Mouse (Mus musculus) liver, embryonic 13.5 days (tissue): ENCODE data around the gene Usp26. TPM values are rescaled to one million over a fixed set of nuclear protein-coding genes. Genes with fewer than 3 reads are reported as not detected.

Experiments used
- ATAC-seq: fragments of 200-750 bp; cut with Nextera tagmentation; 2 replicates; pipeline ENCODE4 v1.8.0; 2017; ENCODE audit warnings: low read depth, mild to moderate bottlenecking, moderate number of reproducible peaks, moderate library complexity
- DNase-seq: peaks from one replicate; pipeline ENCODE4 v3.0.0; 2022
- H3K27ac ChIP-seq: fragments of 300-500 bp; sonication (generic); 2 replicates; pipeline ENCODE4 v1.5.1; 2015; ENCODE audit warnings: moderate library complexity, mild to moderate bottlenecking, inconsistent platforms
- H3K27me3 ChIP-seq: fragments of 300-500 bp; sonication (generic); 2 replicates; pipeline ENCODE4 v1.6.1; 2015; ENCODE audit warnings: mild to moderate bottlenecking, inconsistent platforms
- H3K36me3 ChIP-seq: fragments of 300-500 bp; sonication (generic); 2 replicates; pipeline ENCODE4 v1.6.1; 2015; ENCODE audit warnings: mild to moderate bottlenecking, inconsistent platforms
- H3K4me1 ChIP-seq: fragments of 300-500 bp; sonication (generic); replicated peaks from 2 replicates; pipeline ENCODE4 v1.6.1; 2015; ENCODE audit warnings: inconsistent platforms
- H3K4me2 ChIP-seq: fragments of 300-500 bp; sonication (generic); 2 replicates; pipeline ENCODE4 v1.6.1; 2015; ENCODE audit warnings: inconsistent platforms, mild to moderate bottlenecking, moderate library complexity
- H3K4me3 ChIP-seq: fragments of 300-500 bp; sonication (generic); replicated peaks from 2 replicates; pipeline ENCODE4 v1.5.1; 2015; ENCODE audit warnings: mild to moderate bottlenecking, inconsistent platforms
- H3K9ac ChIP-seq: fragments of 300-500 bp; sonication (generic); 2 replicates; pipeline ENCODE4 v1.6.1; 2015; ENCODE audit warnings: mild to moderate bottlenecking, inconsistent platforms
- H3K9me3 ChIP-seq: fragments of 300-500 bp; sonication (generic); replicated peaks from 2 replicates; pipeline ENCODE4 v1.6.1; 2016; ENCODE audit warnings: inconsistent platforms
- WGBS: fragments of 180-500 bp; shearing (Covaris S2); methylation state at CpG from one replicate; pipeline ENCODE4 v1.1.7; 2015; ENCODE audit not compliant: insufficient replicate concordance; 5-methylcytosine and 5-hydroxymethylcytosine counted together
- polyA plus RNA-seq: library from polyadenylated mRNA; unstranded; fragments of >200 nt; fragmentation: Nextera tagmentation; extraction: Ambion mirVana; gene quantifications from 2 replicates; pipeline ENCODE4 v1.2.1, GENCODE M21; 2015

Usp26 gene
- polyA plus RNA-seq, result not detected in 2 replicates

DNA sequence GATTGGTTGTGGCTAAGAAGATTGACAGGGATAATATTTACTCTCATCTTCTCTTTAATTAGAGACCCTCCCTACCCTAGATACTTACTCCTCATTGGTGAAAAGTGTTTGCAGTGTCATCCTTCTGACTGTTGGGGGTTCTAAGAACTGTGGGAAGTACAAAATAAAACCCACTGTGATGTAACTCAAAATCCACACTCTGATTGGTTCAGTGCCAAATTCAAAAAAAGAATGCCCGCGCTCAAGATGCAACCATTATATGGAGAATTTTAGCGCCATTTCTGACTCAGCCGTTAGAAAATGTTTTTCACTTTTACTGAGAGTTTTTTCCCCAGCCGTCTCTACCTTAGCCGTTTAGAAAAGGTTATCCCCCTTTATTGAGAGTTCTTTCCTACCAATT is at the start of gene Usp26:
TSS of gene Usp26 (minus strand) at position 101 of the 400 bp plus-strand sequence.
- ATAC-seq, result no peak
- H3K4me3 ChIP-seq, result no peak within 1 kb of the TSS
- H3K27me3 ChIP-seq, result no peaks in the 10 kb centered on the region
- DNase-seq, result no peak
- H3K9me3 ChIP-seq, result no peaks in the 10 kb centered on the region
- H3K27ac ChIP-seq, result no peak within 1 kb of the TSS
- whole genome bisulfite sequencing, result 77% methylated on average over 6 of the region's 6 CpGs
- H3K4me1 ChIP-seq, result no peaks in the 10 kb centered on the region
- no peak within 1 kb of the TSS for H3K4me2 ChIP-seq
- no peak within 1 kb of the TSS for H3K9ac ChIP-seq
- H3K36me3 ChIP-seq, result no peaks in the 10 kb centered on the region

DNA sequence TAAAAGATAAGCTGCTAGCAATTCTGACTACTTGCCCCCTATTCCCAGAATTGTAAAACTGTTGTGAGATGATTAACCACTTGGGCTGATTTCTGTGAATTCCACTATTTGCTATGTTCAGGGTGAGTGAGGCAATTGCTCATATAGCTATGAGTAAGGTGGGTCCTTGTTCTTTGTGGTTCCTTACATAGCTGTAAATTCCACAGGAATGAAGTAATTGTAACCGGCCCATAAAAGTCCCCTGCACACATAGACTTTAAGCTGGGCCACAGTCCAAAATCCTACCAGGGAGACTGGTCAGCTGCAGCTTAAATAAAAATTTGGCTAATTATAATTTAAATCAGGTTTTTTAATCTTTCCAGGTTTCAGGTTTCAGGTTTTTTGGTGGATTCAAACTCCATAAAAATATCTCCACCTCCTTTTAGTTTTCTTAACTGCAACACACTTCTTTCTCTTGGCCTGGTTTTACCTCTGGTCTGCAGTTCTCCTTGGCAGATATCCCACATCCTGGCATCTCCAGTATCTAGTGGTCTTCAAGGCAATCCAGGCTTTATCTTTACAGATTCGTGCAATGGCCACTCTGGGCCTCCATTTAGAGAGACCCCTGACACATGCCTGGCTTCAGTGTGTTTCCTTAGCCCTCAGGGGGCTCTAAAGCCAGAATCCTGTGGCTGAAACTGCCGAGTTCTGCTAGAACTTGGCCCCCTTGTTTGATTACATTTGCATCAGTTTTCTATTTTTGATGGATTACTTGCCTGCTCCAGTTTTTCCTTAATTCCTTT is 13.6 kb upstream of the Usp26 start:
- no peaks in the 10 kb centered on the region for H3K27me3 ChIP-seq
- H3K9me3 ChIP-seq, result no peaks in the 10 kb centered on the region
- DNase-seq (no peak), ATAC-seq (no peak)
- no peaks in the 10 kb centered on the region for H3K36me3 ChIP-seq
- 33% methylated on average over 3 of the region's 3 CpGs for WGBS
- H3K4me1 ChIP-seq, result no peaks in the 10 kb centered on the region
- H3K4me3 ChIP-seq, result no peak overlapping the region
- H3K4me2 ChIP-seq, result no peak overlapping the region
- no peak overlapping the region for H3K9ac ChIP-seq
- H3K27ac ChIP-seq, result no peak overlapping the region

DNA sequence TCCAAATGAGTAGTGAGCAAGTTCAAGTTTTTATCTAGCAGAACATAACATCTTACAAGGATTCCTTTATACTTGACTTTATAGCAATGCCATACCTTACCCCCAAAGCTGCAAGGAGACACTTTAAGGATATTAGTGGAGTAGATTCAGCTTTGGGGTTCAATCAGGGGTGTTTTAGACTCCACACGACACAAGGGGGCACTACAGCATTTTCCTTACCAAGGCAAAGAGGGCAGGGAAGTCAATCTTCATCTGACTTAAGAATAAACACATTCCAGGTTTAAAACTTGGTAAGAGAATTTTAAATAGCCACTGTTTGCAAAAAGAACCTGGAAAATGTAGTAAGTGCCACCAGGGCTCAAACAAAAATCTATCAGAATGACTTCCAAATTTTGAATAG is 33.6 kb downstream of the Usp26 start:
- no peak for DNase-seq
- Histone ChIP-seq H3K9me3 (no peaks in the 10 kb centered on the region), H3K27ac (no peak overlapping the region), H3K4me2 (no peak overlapping the region), H3K9ac (no peak overlapping the region), H3K36me3 (no peaks in the 10 kb centered on the region), H3K4me1 (no peaks in the 10 kb centered on the region), H3K27me3 (no peaks in the 10 kb centered on the region), H3K4me3 (no peak overlapping the region)
- no peak for ATAC-seq
- 11% methylated on average over 1 of the region's 1 CpGs for WGBS

DNA sequence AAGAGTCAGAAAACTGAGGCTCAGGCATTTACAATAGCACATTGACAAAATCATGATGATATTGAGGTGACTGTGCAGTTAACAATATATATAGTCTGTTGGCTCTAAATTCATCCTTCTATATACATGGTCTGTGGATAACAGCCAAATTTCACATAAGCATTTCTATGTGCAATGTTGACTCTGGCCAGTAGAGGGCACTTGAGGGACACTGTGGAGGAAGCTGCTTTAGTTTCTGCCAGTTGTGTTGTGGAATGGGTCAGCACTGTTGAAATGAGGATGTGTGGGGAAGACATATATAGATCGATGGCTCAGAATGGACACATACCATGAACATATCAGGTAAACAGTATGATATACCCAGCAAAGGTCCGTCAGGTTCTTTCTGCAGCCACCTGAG is 64.6 kb downstream of the Usp26 start:
- Histone ChIP-seq H3K27ac (no peak overlapping the region), H3K27me3 (no peaks in the 10 kb centered on the region), H3K9ac (no peak overlapping the region), H3K9me3 (no peaks in the 10 kb centered on the region), H3K36me3 (no peaks in the 10 kb centered on the region), H3K4me3 (no peak overlapping the region), H3K4me2 (no peak overlapping the region), H3K4me1 (no peaks in the 10 kb centered on the region)
- no peak for DNase-seq
- WGBS, result 70% methylated on average over 2 of the region's 2 CpGs
- ATAC-seq, result no peak

DNA sequence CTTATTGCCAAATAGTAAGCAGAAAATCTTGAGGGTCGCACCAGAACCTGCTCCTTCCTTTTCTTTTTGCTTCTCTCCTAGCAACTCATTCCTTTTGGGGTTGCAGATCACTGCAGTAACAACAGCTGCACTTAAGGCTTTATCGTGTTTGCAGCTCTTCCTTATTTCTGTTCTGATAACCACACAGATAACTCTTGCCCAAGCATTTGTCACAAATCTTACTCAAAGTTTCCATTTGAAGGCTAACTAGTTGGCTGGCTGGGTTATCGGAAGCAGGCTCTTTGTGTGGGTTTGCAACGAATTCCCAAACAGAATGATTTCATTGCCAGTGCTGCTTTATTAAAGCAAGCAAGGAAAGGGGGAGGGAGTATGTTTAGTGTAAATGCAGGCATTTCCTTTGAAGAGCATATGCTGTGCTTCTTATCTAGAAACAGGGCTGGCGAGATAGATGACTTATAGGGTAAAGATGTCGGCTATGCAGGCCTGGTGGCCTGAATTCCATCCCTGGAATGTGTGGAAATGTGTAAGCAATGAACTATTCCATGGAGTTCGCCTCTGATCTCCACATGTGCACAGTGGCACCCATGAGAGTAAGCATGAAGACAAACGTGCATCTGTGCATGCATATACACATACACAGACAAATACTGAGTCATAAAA is 86.8 kb downstream of the Usp26 start:
- WGBS, result 33% methylated on average over 8 of the region's 8 CpGs
- no peak for DNase-seq
- Histone ChIP-seq H3K36me3 (no peaks in the 10 kb centered on the region), H3K4me2 (no peak overlapping the region), H3K27me3 (no peaks in the 10 kb centered on the region), H3K9ac (no peak overlapping the region), H3K27ac (no peak overlapping the region), H3K4me1 (no peaks in the 10 kb centered on the region), H3K4me3 (no peak overlapping the region), H3K9me3 (no peaks in the 10 kb centered on the region)
- no peak for ATAC-seq

DNA sequence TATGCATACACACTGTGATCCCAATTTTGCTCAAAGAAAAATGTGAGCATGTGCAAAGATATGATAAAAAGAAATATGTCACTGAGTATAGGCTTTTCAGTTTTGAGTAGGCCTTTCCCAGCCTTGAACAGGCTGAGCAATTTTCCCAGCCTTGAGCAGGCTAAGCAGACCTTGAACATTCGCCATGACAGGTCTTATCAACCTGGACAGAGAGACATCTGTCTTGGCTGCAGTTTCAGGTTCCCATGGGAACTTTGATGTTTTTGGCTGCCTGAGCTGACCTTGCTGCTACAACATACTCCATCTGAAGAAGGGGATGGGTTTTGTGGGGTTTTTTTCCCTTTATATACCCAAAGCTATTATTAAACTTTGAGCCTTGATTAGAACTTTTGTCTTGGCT is 88.0 kb downstream of the Usp26 start:
- Histone ChIP-seq H3K9me3 (no peaks in the 10 kb centered on the region), H3K4me2 (no peak overlapping the region), H3K4me3 (no peak overlapping the region), H3K9ac (no peak overlapping the region), H3K27me3 (no peaks in the 10 kb centered on the region), H3K36me3 (no peaks in the 10 kb centered on the region), H3K27ac (no peak overlapping the region), H3K4me1 (no peaks in the 10 kb centered on the region)
- WGBS, result 25% methylated on average over 1 of the region's 1 CpGs
- DNase-seq (no peak), ATAC-seq (no peak)

Other genes with a start within 250 kb of the Usp26 start
- 1.4 and 1.8 TPM in 2 replicates for gene Hs6st2, start 119.4 kb downstream of the Usp26 start, polyA plus RNA-seq
- not detected in 2 replicates for gene 1700080O16Rik, start 171.5 kb upstream of the Usp26 start, polyA plus RNA-seq